Mouse (Mus musculus): ENCODE results near the gene Ski. TPM values are rescaled to one million over a fixed set of nuclear protein-coding genes. Genes with fewer than 3 reads are reported as not detected.

Ski gene
- polyA plus RNA-seq, 1 experiment from 2014 or later = 21.5 TPM

DNA sequence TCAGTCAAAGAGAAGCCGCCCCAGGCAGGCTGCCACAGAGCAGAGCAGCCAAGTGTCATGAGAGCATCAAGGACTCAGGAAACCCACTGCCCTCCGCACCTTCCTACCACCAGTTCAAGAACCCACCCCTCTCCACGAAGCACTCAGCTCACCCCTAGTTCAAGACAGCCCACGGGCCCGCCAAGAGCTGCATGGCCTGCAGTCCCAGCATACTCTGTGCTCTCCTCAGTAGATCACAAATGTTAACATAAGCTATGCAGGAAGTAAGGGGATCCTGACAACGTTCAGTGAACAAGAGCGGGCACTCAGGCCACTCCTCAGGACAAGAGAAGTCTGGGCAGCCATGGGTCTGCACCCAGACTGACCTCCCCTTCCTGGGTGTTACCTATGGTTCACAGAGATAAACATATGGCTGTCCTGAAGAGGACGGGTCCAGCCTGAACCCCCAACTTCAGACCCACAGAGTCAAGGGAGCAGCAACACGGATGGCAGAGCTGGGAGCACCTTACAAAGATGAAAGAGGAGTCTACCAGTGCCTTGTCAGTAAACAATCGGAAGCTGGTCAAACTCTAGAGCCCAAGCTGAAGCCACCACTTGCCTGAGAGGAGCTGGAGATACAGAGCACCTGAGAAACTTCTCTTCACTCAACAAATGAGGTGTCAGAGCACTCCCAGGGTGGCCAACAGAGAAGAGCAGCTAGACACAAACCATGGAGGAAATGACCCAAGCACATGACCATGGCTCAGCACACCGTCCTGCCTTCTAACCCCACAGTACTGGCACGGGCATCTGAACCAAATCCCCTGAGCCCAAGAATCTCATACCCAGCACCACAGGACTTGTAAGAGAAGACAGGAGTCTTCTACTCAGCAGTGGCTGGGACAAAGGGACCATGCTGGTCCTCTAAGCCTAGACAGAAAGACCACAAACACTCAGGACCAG is 2.9 kb downstream of the Ski start:
- peak overlapping the region; percentile 93 for H3K4me2 ChIP-seq
- WGBS = 62% methylated on average over 12 of the region's 12 CpGs
- no peak overlapping the region; the same call in 1 of the 2 replicates for H3K27ac ChIP-seq

DNA sequence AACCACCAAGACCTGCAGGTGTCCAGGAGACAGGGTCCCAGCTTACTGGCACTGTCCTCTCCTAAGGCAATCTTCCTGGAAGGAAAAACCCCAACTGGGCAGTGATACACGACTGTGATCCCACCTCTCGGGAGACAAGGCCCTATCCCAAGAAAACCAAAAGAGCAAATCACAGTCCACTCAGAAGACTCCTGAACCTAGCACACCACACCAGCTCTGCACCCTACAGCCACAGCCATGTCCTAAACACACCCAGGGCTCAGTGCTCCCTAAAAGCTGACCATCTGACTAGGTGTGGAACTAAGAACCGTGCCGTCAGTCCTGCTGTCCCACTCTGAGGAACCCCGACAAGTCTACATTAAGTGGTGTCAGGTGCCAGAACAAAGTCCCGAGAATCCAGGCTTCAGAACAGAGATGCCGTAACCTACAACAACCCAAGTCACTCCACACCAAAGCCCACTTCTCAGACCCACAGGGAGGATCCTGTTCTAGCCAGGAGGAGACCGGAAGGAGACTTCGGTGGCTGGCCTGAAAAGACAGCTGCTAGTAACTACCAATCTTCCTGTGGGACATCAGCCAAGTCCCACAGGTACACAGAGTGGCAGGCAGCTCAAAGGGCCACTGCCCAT is 4.2 kb downstream of the Ski start:
- Histone ChIP-seq H3K9me3 (no peaks in the 10 kb centered on the region), H3K36me3 (0 out of 2 replicates have a peak, but pooled peaks cover 5% of the 10 kb centered on the region), H3K4me1 (peaks cover 78% of the 10 kb centered on the region), H3K27me3 (no peaks in the 10 kb centered on the region), H3K9ac (peak overlapping the region; percentile 98; the same call in 1 of the 2 replicates), H3K27ac (no peak overlapping the region), H3K4me2 (peak overlapping the region; percentile 93), H3K4me3 (peak overlapping the region; percentile 92)
- ATAC-seq (ENCODE audit: insufficient number of reproducible peaks, insufficient read depth, low FRiP score, low TSS enrichment, low read depth) = no peak
- WGBS = 70% methylated on average over 9 of the region's 9 CpGs

More for the DNA sequence above, 2.9 kb downstream of the Ski start:
- Histone ChIP-seq H3K4me1 (peaks cover 73% of the 10 kb centered on the region), H3K36me3 (0 out of 2 replicates have a peak, but pooled peaks cover 5% of the 10 kb centered on the region), H3K27me3 (no peaks in the 10 kb centered on the region), H3K9ac (peak overlapping the region; percentile 98), H3K9me3 (no peaks in the 10 kb centered on the region), H3K4me3 (peak overlapping the region; percentile 92)
- no peak for ATAC-seq (ENCODE audit: insufficient number of reproducible peaks, insufficient read depth, low FRiP score, low TSS enrichment, low read depth)

GRCm38 (mm10) chr4:155217241-155218103 is 4.9 kb downstream of the Ski start:
- peak overlapping the region; percentile 39 for H3K27ac ChIP-seq
- H3K9ac ChIP-seq = 0 out of 2 replicates have a peak overlapping the region, but pooled peaks have one; percentile 46
- H3K4me1 ChIP-seq = peaks cover 85% of the 10 kb centered on the region
- peak overlapping the region; percentile 93 for H3K4me2 ChIP-seq
- no peaks in the 10 kb centered on the region for H3K27me3 ChIP-seq
- H3K4me3 ChIP-seq = peak overlapping the region; percentile 1; the same call in 1 of the 2 replicates
- WGBS = 49% methylated on average over 12 of the region's 12 CpGs
- H3K36me3 ChIP-seq = peaks cover 5% of the 10 kb centered on the region; the same call in 1 of the 2 replicates
- no peak for ATAC-seq (ENCODE audit: insufficient number of reproducible peaks, insufficient read depth, low FRiP score, low TSS enrichment, low read depth)
- H3K9me3 ChIP-seq = no peaks in the 10 kb centered on the region

DNA sequence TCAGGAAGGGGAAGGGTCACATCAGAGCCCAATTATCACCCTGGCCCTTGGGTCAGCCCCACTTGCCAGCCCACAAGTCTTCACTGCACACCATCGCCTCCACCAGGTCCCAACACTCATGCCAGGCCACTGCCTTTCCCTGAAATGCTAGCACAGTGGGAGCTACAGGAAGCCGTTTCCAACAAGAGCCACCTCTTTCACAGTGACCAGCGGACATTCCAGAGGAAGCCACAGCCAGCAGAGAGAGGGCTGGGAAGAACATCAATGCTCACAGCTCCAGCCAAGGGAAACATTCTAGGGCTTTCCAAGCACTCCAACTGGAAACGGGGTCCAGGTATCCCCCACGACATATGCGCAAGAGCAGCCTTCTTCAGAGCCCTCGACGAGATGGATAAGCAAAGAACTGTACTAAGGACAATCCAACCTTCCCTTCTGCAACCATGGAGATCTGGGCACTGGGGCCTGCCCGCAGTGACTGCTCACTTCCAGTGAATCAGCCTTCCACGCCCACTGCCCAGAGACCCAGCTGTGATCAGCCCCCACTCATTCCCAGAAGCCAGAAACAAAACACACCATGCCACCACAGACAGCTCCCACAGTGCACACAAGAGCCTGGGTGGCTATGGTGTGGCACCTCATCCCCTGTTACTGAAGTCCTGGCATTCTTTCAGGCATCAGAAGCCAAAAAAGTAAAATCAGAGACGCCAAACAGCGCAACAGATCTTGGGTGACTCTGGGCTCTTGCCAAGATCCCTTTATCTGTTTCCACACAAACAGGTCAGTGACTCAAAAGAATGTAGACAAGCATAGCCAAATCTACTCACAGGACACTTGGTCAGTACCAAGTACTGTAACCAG is 6.4 kb downstream of the Ski start:
- 58% methylated on average over 12 of the region's 12 CpGs for WGBS
- Histone ChIP-seq H3K4me3 (0 out of 2 replicates have a peak overlapping the region, but pooled peaks have one; percentile 3), H3K4me2 (peak overlapping the region; percentile 30), H3K36me3 (peaks cover 13% of the 10 kb centered on the region), H3K9me3 (no peaks in the 10 kb centered on the region), H3K27me3 (no peaks in the 10 kb centered on the region), H3K4me1 (peaks cover 87% of the 10 kb centered on the region), H3K27ac (peak overlapping the region; percentile 39; the same call in 1 of the 2 replicates), H3K9ac (no peak overlapping the region)
- ATAC-seq (ENCODE audit: insufficient number of reproducible peaks, insufficient read depth, low FRiP score, low TSS enrichment, low read depth) = no peak

GRCm38 (mm10) chr4:155215203-155215602 is 7.2 kb downstream of the Ski start:
- Histone ChIP-seq H3K4me3 (no peak overlapping the region), H3K9ac (peak overlapping the region; percentile 44), H3K4me2 (peak overlapping the region; percentile 30; the same call in 1 of the 2 replicates), H3K9me3 (no peaks in the 10 kb centered on the region), H3K27me3 (no peaks in the 10 kb centered on the region), H3K4me1 (peaks cover 81% of the 10 kb centered on the region), H3K27ac (no peak overlapping the region), H3K36me3 (peaks cover 19% of the 10 kb centered on the region)
- no peak for ATAC-seq (ENCODE audit: insufficient number of reproducible peaks, insufficient read depth, low FRiP score, low TSS enrichment, low read depth)
- 67% methylated on average over 9 of the region's 9 CpGs for WGBS

DNA sequence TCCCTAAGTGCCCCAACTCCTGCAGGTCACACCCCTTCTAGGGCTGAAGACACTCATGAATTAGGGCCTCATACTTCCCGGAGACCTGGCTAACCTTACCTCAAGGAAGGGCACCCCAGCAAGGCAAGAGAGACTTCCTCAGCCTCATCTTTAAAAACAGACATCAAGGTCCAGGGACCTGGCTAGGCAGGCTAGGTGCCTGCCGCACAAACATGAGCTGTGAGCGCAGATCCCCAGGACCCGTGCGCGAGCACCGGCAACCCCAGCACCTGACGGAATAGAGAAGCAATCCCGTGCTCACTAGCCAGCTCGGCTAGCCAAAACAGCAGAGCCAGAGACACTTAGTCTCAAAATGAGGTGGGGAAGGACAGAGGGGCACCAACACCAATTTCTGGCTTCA is 7.6 kb downstream of the Ski start:
- peak overlapping the region; percentile 30; the same call in 1 of the 2 replicates for H3K4me2 ChIP-seq
- no peaks in the 10 kb centered on the region for H3K27me3 ChIP-seq
- no peaks in the 10 kb centered on the region for H3K9me3 ChIP-seq
- peaks cover 80% of the 10 kb centered on the region for H3K4me1 ChIP-seq
- H3K27ac ChIP-seq = no peak overlapping the region
- H3K36me3 ChIP-seq = peaks cover 19% of the 10 kb centered on the region
- 0 out of 2 replicates have a peak overlapping the region, but pooled peaks have one; percentile 44 for H3K9ac ChIP-seq
- ATAC-seq (ENCODE audit: insufficient number of reproducible peaks, insufficient read depth, low FRiP score, low TSS enrichment, low read depth) = no peak
- H3K4me3 ChIP-seq = no peak overlapping the region
- WGBS = 72% methylated on average over 10 of the region's 10 CpGs

DNA sequence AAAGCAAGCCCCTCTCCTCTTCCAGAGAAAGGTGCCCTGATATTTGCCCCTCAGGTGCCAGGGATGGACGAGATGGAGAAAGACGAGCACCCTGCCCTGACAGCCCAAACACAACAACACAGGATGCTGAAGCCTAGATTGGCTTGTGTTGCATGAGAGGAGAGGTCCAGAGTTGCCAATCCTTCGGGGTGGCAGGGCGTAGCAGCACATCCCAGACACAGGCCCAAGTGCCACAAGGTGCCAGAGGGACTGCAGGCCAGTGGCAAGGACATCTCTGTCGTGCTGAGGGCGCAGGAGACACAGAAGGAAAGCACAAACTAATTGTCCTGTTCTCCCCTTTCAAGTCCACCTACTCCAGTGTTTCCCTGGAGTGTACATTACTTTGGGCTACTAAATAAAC is 8.2 kb downstream of the Ski start:
- Histone ChIP-seq H3K9ac (peak overlapping the region; percentile 47; the same call in 1 of the 2 replicates), H3K9me3 (no peaks in the 10 kb centered on the region), H3K27me3 (no peaks in the 10 kb centered on the region), H3K27ac (no peak overlapping the region), H3K4me2 (no peak overlapping the region), H3K4me3 (no peak overlapping the region), H3K4me1 (peaks cover 79% of the 10 kb centered on the region), H3K36me3 (peaks cover 19% of the 10 kb centered on the region)
- no peak for ATAC-seq (ENCODE audit: insufficient number of reproducible peaks, insufficient read depth, low FRiP score, low TSS enrichment, low read depth)
- 77% methylated on average over 6 of the region's 6 CpGs for WGBS

GRCm38 (mm10) chr4:155213752-155214054 is 8.7 kb downstream of the Ski start:
- Histone ChIP-seq H3K9ac (no peak overlapping the region), H3K4me3 (no peak overlapping the region), H3K27ac (no peak overlapping the region), H3K4me1 (peaks cover 79% of the 10 kb centered on the region), H3K4me2 (no peak overlapping the region), H3K27me3 (no peaks in the 10 kb centered on the region), H3K36me3 (peaks cover 19% of the 10 kb centered on the region), H3K9me3 (no peaks in the 10 kb centered on the region)
- 76% methylated on average over 6 of the region's 6 CpGs for WGBS
- ATAC-seq (ENCODE audit: insufficient number of reproducible peaks, insufficient read depth, low FRiP score, low TSS enrichment, low read depth) = no peak

- WGBS = 70% methylated on average over 9 of the region's 9 CpGs
Measured at GRCm38 (mm10) chr4:155213052-155213751, 9.2 kb downstream of the Ski start.

DNA sequence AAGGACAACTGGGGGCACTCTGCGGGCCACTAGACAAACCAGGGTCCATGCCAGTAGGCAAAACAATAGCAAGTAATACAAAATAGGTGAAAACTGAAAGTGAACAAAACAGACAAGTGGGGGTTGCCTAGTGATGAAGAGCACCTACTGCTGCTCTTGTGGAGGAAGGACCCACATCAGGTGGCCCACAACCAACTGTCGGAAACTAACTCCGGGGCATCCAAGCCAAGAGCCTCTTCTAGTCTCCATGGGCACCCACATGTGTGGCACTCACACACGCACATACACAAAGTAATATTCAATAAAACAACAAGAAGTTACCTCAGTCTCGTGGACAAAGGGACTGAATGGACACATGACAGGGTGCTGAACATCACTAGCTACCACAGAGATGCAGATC is 12.9 kb downstream of the Ski start:
- no peak overlapping the region for H3K4me2 ChIP-seq
- no peak overlapping the region for H3K9ac ChIP-seq
- no peak for ATAC-seq (ENCODE audit: insufficient number of reproducible peaks, insufficient read depth, low FRiP score, low TSS enrichment, low read depth)
- H3K27ac ChIP-seq = no peak overlapping the region
- no peaks in the 10 kb centered on the region for H3K27me3 ChIP-seq
- peaks cover 73% of the 10 kb centered on the region for H3K4me1 ChIP-seq
- H3K9me3 ChIP-seq = no peaks in the 10 kb centered on the region
- H3K36me3 ChIP-seq = peaks cover 14% of the 10 kb centered on the region
- no peak overlapping the region for H3K4me3 ChIP-seq
- 94% methylated on average over 5 of the region's 5 CpGs for WGBS

More at GRCm38 (mm10) chr4:155213052-155213751, 9.2 kb downstream of the Ski start:
- ATAC-seq (ENCODE audit: insufficient number of reproducible peaks, insufficient read depth, low FRiP score, low TSS enrichment, low read depth) = no peak
- Histone ChIP-seq H3K9me3 (no peaks in the 10 kb centered on the region), H3K4me1 (peaks cover 79% of the 10 kb centered on the region), H3K4me3 (no peak overlapping the region), H3K27ac (no peak overlapping the region), H3K4me2 (no peak overlapping the region), H3K36me3 (peaks cover 15% of the 10 kb centered on the region), H3K27me3 (no peaks in the 10 kb centered on the region), H3K9ac (no peak overlapping the region)

Data from embryonic facial prominence, embryonic 13.5 days (tissue).